Mouse (Mus musculus) 416B (cell line): ENCODE data around the gene Tmcc3.

Source experiments
- DNase-seq: peaks from one replicate; pipeline ENCODE4 v3.0.0; 2011; ENCODE audit warnings: low read depth

Tmcc3 gene

DNA sequence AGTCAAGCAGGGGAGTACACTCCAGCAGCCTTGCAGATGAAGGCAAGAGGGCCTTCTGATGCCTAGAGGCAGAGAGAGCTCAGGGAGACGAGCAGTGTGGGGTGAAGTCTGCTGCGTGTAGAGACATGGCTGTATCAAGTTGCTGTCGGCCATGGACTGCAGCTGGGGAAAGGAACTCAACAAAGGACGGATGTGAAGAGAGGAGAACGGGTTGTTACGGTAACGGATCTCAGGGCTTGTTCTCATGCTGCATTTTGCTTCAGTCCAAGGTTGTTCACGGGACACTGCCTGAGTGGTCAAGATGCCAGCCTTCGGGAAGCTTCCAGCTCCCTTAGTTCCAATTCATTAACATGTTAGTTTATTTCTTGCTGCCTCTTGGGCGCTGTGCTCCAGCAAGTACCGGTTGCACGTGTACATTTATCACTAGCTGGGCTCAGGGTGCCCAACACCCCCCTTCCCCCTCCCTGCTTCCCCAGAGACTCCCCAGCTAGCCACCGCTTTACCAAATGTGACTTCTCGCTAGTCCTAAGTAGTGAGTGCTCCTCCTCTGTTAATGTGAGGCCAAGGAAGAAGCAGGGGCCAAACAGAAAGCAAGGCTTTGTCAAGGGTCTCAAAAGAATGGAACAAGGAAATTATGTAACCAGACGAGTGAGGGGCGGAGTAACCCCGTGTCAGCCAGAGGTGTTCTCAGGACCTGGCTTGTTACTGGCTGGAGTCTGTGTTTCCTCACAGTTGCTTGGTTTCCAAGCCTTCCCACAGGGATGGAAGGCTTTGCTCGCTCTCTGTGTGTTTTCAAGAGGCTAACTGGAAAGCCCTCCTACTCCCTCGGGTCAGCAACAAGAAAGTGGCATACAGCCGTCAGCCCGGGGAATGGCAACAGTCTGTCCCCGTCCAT, 104.4 kb downstream of the Tmcc3 start:
- DNase-seq, result no peak

DNA sequence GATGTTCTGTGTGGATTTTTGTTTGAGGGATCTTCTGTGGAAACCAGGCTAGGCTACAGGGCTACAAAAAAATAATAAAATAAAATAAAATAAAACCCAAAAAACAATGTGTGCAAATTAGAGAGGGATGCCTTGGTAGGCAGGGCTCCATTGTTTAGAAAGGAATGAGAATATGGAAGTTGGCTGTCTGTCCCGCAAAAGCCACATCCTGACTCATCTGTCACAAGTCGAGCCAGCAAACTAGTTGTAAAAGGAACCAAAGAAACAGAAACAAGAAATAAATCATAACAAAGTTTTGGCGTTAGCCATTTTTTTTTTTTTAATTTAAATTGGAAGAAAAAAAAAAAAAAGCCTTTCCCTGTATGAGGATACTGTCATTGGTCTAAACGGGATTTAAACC, 105.9 kb downstream of the Tmcc3 start:
- DNase-seq, result peak; percentile 8

DNA sequence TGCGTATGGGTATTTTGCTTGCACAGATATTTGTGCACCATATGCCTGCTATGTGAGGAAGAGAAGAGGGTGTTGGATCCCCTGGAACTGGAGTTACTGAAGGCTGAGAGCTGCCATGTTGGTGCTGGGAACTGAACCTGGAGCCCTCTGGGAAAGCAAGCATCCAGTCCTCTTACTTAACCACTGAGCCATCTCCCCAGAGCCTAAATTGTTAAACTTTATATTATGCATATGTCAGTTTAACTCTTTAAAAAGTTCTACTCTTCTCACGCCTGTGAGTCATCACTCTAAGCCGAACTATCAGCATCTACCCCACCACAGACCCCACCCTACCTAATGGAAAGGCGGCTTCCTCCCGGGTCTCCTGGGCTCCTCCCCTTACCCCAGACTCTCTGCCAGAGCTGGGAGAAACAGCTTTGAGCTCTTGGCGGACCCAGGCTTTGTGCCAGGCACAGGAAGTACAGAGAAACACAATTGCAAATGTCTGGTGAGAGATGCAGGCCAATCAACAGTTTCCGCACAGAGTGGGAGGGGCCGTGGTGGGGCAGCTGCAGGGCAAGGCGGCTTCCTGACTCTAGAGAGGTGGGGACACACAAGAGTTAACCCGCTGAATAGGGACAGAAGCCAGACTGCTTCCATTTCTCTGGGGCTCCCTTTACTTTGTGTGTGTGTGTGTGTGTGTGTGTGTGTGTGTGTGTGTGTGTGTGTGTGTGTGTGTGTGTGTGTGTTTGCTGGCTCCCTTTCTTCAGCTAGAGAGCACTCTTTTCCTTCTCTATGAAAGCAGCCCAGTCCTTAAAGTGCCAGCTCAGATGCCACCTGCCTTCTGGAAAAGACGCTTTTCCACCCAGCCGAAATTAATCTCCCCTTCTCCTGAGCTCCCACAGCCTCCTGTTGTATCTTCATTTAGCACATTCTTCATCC, 114.5 kb downstream of the Tmcc3 start:
- peak; percentile 74 for DNase-seq

DNA sequence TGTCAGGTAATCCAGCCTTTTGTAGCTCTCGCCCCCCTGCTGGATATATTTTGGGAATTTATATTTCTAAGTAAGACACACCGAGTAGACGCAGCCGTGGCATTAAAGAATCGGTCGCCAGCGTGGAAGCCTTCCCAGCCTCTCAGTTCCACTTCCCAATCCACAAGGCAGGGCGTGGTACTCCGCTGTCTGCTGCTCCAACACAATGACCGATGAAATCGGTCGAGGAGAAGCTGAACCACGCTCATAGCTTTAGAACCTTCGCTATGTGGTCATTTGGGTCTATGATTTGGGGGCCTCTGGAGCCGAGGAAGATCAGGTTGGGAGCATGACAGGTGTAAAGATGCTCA, 115.1 kb downstream of the Tmcc3 start:
- no peak for DNase-seq

DNA sequence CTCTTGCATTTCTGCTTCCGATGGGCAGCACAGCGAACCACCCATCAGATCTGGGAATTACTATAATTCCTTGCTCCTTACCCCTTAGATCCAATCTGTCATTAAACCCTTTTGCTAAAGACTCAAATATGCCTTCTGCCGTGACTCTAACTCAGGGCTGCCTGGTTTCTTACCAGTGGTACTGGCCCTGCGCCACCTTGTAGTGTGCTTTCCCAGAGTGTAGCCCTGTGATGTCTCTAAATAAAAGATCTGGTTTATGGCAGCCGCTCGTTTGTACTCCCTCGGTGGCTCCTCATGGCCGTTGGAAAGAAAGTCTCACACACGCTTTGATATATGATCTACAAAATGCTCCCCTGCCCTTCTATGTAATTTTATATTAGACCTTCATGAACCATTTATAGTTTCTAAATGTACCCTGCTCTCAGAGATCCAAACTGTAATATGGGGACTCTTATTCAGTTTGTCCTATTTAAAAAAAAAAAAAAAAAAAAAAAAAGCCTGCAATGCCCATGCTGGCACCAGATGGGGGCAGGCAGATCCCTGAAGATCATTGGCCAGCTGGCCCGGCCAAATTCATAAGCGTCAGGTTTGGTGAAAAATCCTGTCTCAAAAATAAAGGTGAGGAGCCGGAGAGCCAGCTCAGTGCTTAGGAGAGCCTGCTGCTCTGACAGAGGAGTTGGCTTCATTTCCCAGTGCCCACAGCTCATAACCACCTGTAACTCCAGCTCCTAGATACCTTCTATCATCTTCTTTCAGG, 116.6 kb downstream of the Tmcc3 start:
- no peak for DNase-seq

DNA sequence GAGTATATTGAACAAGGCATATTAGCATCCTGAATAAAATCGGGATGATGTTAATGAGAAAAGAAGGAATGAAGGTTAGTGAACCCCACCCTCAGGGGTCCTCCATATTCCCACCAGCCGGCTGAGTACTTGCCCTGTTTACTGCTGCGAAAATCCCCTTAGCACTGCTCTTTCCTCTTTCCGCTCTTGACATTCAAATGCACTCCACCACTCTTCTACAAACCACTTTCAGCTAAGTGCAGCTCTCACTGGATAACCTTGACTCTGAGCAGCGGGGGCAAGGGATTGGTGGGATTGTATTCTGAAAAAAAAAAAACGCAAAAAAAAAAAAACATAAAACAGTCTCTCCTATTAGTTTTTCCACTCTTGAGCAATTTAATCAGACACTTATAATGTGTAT, 118.8 kb downstream of the Tmcc3 start:
- no peak for DNase-seq

DNA sequence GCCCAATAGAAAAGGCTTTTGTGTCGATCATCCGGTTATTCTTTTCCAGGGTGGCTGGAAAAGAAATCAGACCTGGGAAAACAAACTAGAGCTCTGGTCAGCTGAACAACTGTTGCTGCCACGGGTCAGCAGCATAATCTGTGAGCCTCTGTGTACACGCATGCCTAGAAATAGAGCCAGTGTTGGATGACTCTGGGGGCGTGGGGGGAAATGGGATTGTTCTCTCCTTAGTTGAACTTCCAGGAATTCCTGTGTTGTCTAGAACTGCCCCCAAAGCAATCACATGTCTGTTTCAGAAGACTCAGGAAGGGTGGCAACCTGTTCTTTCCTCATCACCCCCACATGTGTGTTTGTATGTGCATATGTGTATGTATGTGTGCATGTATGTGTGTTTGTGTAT, 121.2 kb downstream of the Tmcc3 start:
- DNase-seq, result no peak

DNA sequence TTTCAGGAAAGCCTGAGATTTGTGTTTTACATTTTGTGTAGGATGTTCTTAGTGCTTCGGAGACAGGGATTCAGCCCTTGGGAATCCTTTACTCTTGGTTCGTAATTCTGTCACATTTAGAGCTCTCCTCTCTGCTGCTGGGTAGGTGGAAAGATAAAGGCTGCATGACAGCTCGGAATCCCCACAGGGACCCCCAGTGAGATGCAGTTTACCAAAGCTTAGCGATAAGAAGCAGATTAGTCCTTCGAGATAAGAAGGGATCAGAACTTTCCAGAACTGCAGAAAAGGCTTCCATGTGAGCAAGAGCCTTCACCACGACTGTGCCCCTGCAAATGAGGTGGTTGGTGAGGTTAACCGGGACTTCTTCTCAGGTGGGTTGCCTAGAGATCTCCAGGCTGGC, 122.2 kb downstream of the Tmcc3 start:
- no peak for DNase-seq

DNA sequence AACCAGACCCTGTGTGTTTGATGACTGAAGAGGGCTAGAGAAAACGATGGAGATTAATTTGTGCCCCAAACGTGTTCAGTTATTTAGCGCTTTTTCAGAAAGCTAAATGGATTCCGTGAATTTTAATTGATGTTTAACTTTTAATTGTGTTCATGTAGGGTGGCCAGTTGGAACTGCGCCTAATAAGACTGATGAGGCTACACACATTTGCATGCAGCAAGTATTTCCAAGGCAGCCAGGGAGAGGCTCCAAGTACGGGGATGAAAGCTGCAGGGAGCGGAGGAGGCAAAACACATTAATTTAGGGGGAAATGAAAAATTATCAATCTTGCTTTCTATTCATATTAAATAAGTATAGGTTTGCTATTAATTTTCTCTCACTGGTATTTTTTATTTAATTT, 131.0 kb downstream of the Tmcc3 start:
- DNase-seq, result no peak

DNA sequence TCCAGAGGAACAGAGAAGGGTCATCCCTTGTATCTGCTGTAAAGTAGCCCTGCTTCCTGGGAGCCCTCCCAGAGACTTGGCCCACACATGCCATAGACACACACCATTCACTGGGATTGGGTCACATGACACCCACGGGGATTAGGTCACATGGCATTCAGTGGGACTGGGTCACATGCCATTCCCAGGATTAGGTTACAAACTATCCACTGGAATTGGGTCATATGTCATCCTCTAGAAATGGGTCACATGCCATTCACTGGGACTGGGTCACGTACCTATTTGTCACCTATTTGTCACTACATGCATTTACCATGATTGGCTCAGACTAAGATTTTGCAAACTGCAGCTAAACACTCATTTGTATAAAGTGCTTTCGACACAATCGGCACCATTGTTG, 131.7 kb downstream of the Tmcc3 start:
- DNase-seq, result no peak

DNA sequence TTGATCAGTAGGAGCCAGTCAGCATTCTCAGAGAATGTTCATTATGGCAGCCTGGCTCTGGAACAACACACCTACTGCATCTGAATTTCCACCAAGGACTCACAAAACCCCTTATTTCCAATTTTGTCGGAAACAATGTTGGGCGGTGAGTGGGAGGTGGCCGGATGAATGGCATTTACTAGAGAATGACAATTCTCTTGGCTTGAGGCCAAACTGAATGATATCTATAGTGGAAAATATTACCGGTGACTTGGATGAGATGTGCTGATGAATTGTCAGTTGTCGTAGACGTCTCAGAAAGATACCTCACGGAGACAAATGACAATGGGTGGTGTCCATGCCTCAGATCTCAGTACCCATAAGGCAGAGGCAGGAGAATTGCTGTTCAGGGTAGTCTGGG, 133.4 kb downstream of the Tmcc3 start:
- no peak for DNase-seq

DNA sequence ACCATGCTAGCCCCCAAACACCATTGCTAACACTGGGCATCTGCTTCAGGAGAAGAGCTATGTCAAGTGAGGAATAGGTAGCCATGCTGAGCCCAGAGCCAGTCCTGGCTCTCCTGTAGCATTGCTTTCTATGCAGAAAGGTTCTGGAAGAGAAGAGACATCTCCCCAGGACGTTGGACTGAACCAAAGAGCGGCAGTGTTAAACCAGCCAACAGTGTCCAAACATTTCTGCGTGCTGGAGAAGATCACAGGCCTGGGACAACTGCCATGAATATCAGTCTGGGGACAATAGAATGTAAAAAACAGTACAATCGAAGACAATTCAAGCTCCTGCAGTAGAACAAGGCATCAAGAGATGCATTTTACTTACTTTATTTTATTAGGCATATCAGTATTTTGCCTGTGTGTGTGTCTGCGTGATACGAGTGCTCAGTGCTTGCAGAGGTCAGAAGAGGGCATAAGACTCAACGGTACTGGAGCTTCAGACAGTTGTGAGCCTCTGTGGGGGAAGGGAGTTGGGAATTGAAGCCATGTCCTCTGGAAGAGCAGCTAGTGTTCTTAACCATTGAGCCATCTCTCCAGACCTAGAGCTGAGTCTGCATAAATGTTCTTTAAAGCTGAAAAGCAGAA, 134.7 kb downstream of the Tmcc3 start:
- DNase-seq, result no peak

DNA sequence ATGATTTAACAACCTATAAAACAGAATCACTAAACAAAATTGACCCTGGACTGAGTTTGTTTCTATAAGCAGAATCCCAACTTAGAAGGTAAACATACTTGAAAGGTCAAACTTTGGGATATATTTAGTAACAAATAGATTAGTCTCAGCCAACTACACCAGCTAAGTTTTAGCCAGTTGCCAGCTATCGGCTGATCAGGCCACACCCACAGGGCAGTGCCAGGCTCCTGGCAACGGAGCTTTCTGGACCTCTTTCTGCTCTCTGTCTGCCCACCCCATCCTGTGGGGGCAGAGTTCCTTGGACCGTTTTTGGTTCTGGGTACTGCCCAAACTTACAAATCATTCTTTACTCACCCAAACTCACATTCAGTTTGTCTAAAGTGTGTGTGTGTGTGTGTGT, 137.9 kb downstream of the Tmcc3 start:
- DNase-seq, result no peak

DNA sequence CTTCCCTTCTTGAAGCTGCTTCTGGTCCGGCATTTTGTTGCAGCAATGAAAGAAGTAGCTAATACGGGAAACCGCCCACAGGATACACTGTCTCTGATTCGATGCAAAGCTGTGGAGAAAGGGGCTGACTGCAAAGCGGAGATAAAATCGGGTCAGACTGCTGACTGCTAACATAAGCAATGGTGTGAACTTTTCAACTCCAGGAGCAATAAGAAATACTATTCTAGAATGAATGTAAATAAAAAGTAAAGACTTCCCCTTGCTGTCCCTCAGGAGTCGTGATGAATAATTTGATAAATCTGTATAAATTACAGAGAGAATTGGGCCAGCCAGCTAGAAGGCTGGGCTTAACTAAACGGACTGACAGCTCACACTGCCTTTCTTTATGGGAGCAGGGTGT, 139.0 kb downstream of the Tmcc3 start:
- no peak for DNase-seq

DNA sequence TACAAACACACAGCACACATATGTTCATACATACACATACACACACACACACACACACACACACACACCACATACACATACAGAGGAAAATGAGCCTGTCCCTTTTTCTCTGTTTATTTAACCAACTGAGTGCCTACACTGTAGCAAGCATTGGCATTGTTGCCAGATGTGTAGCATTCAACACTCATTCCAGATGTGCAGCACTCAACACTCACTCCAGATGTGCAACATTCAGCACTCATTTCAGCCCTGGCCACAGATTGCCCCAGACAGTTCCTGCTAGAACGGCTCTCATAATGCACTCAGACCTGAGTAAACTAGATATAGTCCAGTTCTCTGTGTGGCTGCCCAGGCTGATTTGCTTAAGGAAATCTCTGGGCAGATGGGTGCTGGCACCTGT, 145.7 kb downstream of the Tmcc3 start:
- no peak for DNase-seq

DNA sequence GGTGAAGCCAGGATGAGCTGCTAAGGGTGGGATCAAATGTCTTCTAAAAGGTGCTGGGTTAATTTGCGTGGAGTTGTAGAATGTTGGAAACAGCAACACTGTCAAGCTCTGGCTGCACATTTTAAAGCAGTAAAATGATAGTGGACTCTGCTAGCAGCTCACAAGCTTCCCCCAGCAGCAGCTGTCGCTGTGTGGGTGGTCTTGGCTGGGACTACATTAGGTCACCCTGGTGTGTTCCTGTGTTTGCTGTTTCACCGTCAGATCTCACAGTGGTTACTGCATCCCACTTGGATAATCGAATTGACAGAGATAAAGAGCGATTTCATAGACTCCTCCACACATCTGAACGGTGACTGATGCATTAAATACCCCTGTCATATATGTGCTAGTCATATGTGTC, 146.9 kb downstream of the Tmcc3 start:
- DNase-seq, result no peak

DNA sequence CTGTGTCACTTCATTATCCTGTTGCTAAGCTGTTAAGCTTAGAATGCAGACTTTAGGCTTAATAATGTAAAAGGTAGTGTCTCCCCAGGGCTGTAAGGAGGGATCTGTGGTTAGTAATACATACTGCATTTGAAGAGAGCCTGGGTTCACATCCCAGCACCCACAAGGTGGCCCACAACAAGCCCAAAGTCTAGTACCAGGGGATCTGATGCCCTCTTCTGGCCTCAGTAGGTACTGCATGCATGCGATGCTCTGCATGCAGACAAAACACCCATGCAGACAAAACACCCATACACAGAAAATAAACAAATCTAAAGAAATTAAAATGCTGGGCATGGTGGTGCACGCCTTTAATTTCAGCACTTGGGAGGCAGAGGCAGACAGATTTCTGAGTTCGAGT, 149.6 kb downstream of the Tmcc3 start:
- peak; percentile 24 for DNase-seq

DNA sequence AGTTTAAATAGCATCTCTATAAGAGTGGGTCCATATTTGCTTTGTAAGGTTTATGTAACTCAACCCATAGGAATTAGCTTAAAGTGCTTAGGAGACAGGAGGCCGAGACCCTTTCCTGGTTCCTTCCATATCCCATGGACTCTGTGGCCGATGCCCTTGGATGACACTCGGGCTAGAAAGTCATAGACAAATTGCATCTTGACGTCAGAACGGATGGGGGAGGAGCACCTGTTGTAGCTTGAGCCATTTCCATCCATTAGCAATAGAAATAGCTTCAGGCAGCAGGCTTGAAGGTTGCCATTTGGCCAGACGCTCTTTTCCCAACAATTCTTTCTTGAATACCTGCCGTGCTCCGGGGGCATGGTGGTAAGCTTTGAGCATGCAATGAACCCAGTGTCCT, 150.1 kb downstream of the Tmcc3 start:
- no peak for DNase-seq

DNA sequence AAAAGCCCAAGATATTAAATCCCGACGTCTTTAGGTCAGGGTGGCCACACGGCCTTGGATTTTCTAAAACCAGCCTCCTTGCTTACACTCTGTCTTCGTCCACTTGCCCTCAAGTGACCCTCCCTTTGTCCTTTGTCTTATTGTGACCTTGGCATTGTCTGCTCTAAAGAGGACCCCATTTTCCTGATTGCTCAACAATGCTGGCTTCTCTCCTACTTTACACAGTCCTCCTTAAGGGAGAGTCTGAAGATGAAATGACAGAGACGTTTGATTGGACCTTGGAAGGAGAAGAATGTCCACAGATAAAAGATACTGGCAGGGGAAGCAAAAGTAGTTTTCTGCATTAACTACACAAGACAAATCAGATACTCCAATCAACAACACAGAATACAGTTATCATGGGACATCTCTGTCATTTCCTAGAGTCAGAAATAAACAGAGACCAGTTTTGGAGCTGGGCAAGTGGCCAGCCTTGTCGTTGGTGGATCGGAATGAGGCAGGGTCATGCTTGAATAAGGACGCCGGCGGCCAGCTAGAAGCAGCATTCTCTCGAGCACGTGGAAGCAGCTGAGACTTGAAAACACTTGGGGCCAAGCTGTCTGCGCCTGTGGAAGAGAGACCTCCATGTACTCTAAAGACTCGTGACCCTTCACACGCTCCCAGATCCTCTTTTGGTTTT, 150.8 kb downstream of the Tmcc3 start:
- no peak for DNase-seq

DNA sequence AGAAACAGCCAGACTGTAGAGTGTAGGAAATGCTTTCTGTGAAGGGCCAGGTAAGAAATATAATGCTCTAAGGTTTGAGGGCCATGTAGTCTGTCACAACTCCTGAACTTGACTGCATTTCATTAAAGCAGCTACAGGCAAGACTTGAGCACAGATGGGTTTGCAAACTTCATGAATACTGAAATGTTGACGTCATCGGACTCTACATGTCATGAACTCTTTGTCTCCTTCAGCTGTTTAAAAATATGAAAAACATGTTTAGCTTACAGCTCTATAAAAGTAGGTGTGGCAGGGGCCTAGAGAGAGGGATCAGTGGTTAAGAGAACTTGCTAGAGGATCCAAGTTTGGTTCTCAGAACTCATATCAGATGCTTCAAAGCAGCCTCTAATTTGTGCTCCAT, 151.7 kb downstream of the Tmcc3 start:
- DNase-seq, result no peak

DNA sequence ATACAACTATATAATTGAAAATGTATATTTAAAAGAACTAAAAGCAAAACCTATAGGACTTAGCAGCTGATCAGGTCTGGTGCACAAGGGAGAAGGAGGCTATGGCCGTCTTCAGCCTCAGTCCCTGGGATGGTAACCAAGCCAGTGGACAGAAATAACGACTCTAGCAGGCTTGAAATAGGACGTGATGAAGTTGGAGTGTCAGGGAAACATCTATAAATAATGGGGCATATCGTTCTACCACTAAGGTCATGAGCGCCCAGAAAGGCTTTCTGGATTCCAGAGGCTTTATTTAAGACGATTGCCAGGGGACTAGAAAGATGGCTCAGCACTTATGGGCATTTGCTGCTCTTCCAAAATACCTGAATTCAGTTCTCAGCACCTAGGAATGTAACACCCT, 153.9 kb downstream of the Tmcc3 start:
- DNase-seq, result no peak

DNA sequence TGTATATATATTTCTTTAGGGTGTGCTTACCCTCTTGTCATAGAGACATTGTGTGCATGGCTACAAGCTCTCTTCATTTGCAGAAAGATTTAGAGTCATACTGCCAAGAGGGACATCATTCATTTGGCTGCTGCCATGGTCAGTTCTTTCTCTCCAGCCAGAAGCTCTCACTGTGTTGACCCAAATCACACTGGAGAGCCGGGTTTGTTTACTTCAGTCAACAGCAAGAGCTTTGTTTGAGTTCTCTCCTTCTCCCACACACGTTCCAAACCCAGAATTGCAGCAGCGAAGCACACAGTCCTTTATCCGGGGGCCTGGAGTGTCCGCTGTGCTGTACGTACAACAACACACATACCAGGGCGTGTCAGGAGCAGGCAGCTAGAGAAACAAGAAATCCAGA, 154.6 kb downstream of the Tmcc3 start:
- no peak for DNase-seq
